Mouse (Mus musculus) heart, postnatal 36 days (tissue): ENCODE measurements at regions not wholly inside any gene's neighbourhood (a gene's known extent, or its start where the extent isn't known, plus 50 kb on each side); places are given as distances from the start of the nearest gene placed in this dataset.

Experiments
- DNase-seq, 2 experiments: peaks; one replicate each; pipeline ENCODE4 v3.0.0; 2021 to 2022
- intact Hi-C: fragments of 180-260 bp; cut with DNase I; formaldehyde crosslinking; loops from one replicate; pipeline ENCODE4 v1.15.1; 2025

DNA sequence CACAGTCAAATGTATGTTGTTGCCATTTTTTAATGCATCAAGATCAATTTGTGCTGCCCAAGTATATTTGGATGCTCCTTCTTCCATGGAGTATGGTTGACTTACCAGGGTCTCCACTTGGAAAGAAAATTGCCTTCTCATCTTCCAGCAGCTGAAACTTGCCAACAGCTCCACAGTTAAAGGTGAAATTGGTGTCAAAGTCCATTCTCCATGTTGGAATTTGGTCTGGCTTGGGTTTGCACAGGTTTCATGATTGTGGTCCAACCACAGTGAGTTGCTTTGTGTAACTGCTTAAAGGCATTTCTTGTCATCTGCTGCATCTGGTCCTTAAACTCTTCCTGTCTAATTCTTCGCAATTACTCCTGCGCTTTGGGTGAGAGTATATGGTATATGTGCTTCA lies 634.3 kb downstream of the Nup35 start:
- DNase-seq: no peak
- intact Hi-C loops: no loop called here

- DNase-seq: no peak
- intact Hi-C loops: no loop called here
These were observed 645.2 kb downstream of the Nup35 start for GRCm38 (mm10) chr2:81262056-81262765.

DNA sequence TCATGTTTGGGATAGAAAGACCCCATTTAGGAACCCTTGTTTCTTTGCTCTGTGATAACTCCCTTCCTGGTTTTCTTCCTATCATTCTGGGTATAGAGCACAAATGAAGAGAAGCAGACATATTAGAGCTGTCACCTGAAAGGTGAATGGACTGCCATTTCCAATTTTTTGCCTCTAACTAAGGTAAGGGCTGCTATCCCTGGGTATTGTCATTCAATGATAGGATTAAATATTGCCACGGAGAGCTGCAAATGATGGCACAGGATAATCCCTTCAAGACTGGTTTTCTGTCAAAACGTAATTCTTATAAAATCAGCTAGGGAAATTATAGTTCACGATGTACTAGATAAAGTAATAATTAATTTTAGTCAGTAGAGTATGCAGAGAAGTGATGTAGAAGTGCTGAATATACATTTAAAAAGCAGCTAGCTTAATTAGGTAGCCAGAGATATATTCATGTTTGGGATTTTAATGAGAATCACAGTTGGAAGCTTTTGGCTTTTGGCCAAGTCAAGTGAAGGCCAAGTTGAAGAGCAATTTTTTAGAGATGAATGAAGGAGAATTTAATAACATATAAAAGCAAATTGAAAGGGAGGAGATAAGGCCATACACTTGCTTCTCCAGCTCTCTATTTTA lies 652.3 kb downstream of the Nup35 start:
- DNase-seq: no peak
- intact Hi-C loops: no loop called here

DNA sequence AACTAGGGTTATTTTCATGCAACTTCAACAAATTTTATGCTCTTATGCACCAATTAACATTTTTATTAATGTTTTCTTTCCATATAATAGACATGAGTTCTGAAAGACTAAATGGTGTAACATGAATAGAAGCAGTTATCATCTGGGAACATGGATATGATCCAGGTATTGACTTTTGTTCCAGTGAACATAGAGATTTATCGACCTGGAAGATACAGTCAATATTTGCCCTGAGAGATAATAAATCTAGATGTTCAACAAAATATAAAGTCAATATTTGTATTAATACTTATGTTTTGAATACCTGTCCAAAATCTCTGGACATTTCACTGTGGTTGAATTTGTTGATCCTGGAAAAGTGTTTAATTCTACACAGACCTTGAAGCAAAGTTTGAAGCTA lies 653.9 kb downstream of the Nup35 start:
- intact Hi-C loops: no loop called here
- DNase-seq: no peak

- intact Hi-C loops: no loop called here
These were observed 655.5 kb downstream of the Nup35 start for GRCm38 (mm10) chr2:81272536-81272935.

GRCm38 (mm10) chr2:81287414-81287813 lies 670.4 kb downstream of the Nup35 start:
- intact Hi-C loops: no loop called here
- no peak for DNase-seq

More at GRCm38 (mm10) chr2:81272536-81272935, 655.5 kb downstream of the Nup35 start:
- DNase-seq: no peak

DNA sequence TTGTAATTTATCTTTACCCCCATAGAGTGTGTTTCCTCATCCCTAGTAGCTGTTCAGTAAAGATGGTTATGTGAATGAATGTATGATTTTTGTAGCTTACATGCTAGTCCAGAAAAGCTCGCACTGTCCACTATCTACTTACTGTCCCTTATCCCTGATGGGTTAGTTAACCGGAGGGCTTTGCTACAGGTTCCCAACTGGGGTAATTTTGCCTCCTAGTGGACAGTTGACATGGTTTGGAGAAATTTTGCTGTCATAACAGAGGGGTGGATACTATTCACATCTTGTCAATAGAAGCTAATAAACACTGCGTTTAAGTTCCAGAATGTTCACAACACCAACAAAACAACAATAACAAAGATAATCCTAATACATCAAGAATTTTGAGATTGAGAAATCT lies 711.6 kb downstream of the Nup35 start:
- intact Hi-C loops: loop anchor here (2.0 kb wide), 1 partner anchor 566 kb away; no protein-coding TSS in a partner anchor

GRCm38 (mm10) chr2:81336982-81337381 lies 716.0 kb upstream of the Zfp804a start:
- intact Hi-C loops: no loop called here
- no peak for DNase-seq

More for the DNA sequence above, 711.6 kb downstream of the Nup35 start:
- no peak for DNase-seq

DNA sequence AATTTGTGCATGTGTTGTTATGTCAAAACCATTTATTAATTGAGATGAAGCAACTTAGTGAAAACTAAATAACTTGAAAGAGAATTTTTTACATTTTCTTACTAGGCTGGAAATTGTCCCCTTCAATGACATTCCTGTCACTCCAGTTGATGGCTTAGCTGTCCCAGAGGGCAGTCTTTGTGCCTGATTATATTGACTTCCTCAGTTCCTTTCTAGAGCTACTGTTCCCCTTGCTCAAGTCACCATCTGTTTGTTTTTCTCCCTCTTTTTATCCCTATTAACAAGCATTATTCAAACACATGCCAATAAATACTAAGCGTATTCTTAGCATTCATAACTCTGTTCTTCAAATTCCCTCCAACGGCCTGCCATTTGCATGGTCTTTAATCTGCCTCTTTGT lies 712.6 kb upstream of the Zfp804a start:
- intact Hi-C loops: no loop called here
- no peak for DNase-seq
